Mouse (Mus musculus): ENCODE measurements around the gene 9430038I01Rik.

- no peak for TF ChIP-seq CTCF (IDR thresholded peaks at IDR 0.05; ENCODE audit: extremely low read depth, insufficient read length, insufficient replicate concordance, low read depth, low read length)
- no peak for TF ChIP-seq POLR2A (IDR thresholded peaks at IDR 0.05; ENCODE audit: low read depth, low read length)
Measured at GRCm38 (mm10) chr7:137420550-137420949, 10.0 kb upstream of the 9430038I01Rik start.

Measured in small intestine, adult 2 months (tissue).